ENCODE assay signal across 8 mouse cellular contexts in the genomic region with DNA sequence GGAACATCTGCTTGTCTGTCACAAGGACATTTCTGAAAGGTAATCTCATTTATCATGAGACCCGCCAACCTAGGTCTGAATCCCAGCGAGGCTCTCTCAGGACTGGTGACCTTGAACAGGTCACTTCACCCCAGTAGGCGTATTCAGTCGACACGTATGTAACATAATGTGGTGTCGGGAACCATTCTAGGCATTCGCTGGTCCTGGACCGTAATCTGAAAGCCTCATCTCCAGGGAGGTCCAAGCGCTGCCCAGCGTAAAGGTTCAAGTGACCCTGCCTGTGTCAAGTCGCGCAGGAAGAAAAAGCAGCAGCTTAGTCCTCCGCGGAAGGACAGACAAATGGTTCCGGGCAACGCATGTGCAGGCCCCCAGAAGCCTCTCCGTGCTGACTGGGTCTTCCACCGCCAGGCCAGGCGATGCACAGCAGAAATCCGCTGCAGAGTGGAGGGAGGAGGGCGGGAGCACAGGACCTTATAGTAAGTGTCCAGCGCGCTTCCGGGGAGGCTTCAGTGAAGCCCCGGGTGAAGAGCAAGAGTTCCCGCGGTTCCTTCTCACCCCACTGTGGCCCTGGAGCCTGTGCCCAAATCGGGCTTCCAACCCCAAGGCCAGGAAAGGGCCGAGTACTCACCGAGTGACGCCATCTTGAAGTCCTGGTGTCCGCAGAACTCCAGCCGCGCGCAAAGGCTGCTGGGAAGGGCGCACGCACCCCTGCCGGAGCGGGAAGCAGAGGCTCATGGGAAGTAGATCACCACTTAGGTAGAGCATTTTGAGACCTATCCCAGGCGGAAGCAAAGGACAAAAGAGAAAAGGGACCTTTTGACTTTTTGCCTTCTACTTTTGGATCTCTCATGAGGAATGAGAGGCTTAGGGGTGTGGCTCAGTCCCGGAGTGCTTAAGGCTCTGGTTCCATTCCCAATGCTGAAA. TPM values are rescaled to one million over a fixed set of nuclear protein-coding genes. Genes with fewer than 3 reads are reported as not detected.
DNase-seq lines count a peak whose midpoint lies in the region; ATAC-seq and TF ChIP-seq lines count a peak whose summit lies in the region.

No protein-coding gene starts in this region.

- no peaks in the 10 kb centered on the region; the same call in 1 of the 2 replicates for H3K4me1 ChIP-seq in bone marrow, adult 2 months (ENCODE audit: control insufficient read depth, insufficient read depth, low read length)
- peaks cover 9% of the 10 kb centered on the region; the same call in 1 of the 2 replicates for H3K4me1 ChIP-seq in embryonic facial prominence, embryonic 14.5 days (ENCODE audit: control insufficient read depth, insufficient read depth, low read length)
- H3K4me1 ChIP-seq in limb, embryonic 13.5 days = peaks cover 19% of the 10 kb centered on the region
- H3K4me1 ChIP-seq in midbrain, embryonic 15.5 days = peaks cover 24% of the 10 kb centered on the region

- ATAC-seq in embryonic facial prominence, embryonic 14.5 days (ENCODE audit: low read depth) = peak; percentile 95
- ATAC-seq in limb, embryonic 13.5 days (ENCODE audit: low FRiP score, low read depth) = peak; percentile 90
- peak; percentile 88 for ATAC-seq in midbrain, embryonic 15.5 days (replicated peaks)

- peaks cover 46% of the 10 kb centered on the region for H3K36me3 ChIP-seq in embryonic facial prominence, embryonic 14.5 days (ENCODE audit: control insufficient read depth, insufficient read depth, low read length)
- peaks cover 52% of the 10 kb centered on the region for H3K36me3 ChIP-seq in limb, embryonic 13.5 days
- H3K36me3 ChIP-seq in midbrain, embryonic 15.5 days (replicated peaks) = peaks cover 27% of the 10 kb centered on the region

- H3K27ac ChIP-seq in bone marrow, adult 2 months (ENCODE audit: control insufficient read depth, insufficient read depth, low read depth, low read length, poor library complexity) = peak overlapping the region; percentile 34
- peak overlapping the region; percentile 76 for H3K27ac ChIP-seq in embryonic facial prominence, embryonic 14.5 days (replicated peaks; ENCODE audit: low read depth, low read length)
- peak overlapping the region; percentile 74 for H3K27ac ChIP-seq in limb, embryonic 13.5 days
- H3K27ac ChIP-seq in midbrain, embryonic 15.5 days = peak overlapping the region; percentile 79

- no peak for TF ChIP-seq CTCF in bone marrow, adult 2 months (IDR thresholded peaks at IDR 0.05; ENCODE audit: control insufficient read depth, insufficient read depth, low read length)

- no peaks in the 10 kb centered on the region for H3K9me3 ChIP-seq in embryonic facial prominence, embryonic 14.5 days (ENCODE audit: control insufficient read depth, low read length)
- no peaks in the 10 kb centered on the region for H3K9me3 ChIP-seq in limb, embryonic 13.5 days
- no peaks in the 10 kb centered on the region for H3K9me3 ChIP-seq in midbrain, embryonic 15.5 days

- H3K4me2 ChIP-seq in embryonic facial prominence, embryonic 14.5 days (ENCODE audit: low read depth, low read length) = peak overlapping the region; percentile 87
- H3K4me2 ChIP-seq in limb, embryonic 13.5 days (replicated peaks) = peak overlapping the region; percentile 83
- H3K4me2 ChIP-seq in midbrain, embryonic 15.5 days = peak overlapping the region; percentile 69

- peak overlapping the region; percentile 96 for H3K9ac ChIP-seq in embryonic facial prominence, embryonic 14.5 days (ENCODE audit: low read depth, low read length)
- H3K9ac ChIP-seq in limb, embryonic 13.5 days = peak overlapping the region; percentile 98
- H3K9ac ChIP-seq in midbrain, embryonic 15.5 days = peak overlapping the region; percentile 85

- under 1% methylated on average over 41 of the region's 41 CpGs for WGBS in bone marrow, adult 2 months
- 1% methylated on average over 39 of the region's 41 CpGs for WGBS in embryonic facial prominence, embryonic 14.5 days
- WGBS in limb, embryonic 13.5 days = under 1% methylated on average over 41 of the region's 41 CpGs
- 1% methylated on average over 41 of the region's 41 CpGs for WGBS in midbrain, embryonic 15.5 days

- peak; percentile 85; the same call in 1 of the 2 replicates for TF ChIP-seq POLR2A in bone marrow, adult 2 months (IDR thresholded peaks at IDR 0.05; ENCODE audit: borderline replicate concordance, control insufficient read depth, low read depth, low read length)

- H3K4me3 ChIP-seq in bone marrow, adult 2 months (replicated peaks; ENCODE audit: control insufficient read depth, low read depth, low read length) = peak overlapping the region; percentile 87
- peak overlapping the region; percentile 82 for H3K4me3 ChIP-seq in embryonic facial prominence, embryonic 14.5 days (ENCODE audit: low read depth, low read length)
- peak overlapping the region; percentile 93 for H3K4me3 ChIP-seq in limb, embryonic 13.5 days
- H3K4me3 ChIP-seq in midbrain, embryonic 15.5 days = peak overlapping the region; percentile 80

- peak; percentile 91 for DNase-seq in A20 (ENCODE audit: low read depth, low spot score)
- peak; percentile 95 for DNase-seq in embryonic facial prominence, embryonic 14.5 days (ENCODE audit: low spot score)
- peak; percentile 93 for DNase-seq in heart, adult 8-10 months (ENCODE audit: low spot score)
- peak; percentile 95 for DNase-seq in kidney, adult 9 months
- peak; percentile 76 to 90 for DNase-seq in spleen, adult 18-20 months

- H3K27me3 ChIP-seq in embryonic facial prominence, embryonic 14.5 days (replicated peaks; ENCODE audit: control insufficient read depth, insufficient read depth, low read length) = no peaks in the 10 kb centered on the region
- no peaks in the 10 kb centered on the region for H3K27me3 ChIP-seq in limb, embryonic 13.5 days
- no peaks in the 10 kb centered on the region for H3K27me3 ChIP-seq in midbrain, embryonic 15.5 days (replicated peaks)

RNA-seq across cellular contexts. Expression of a gene that starts 0.7 kb away (rescaled TPM):
- polyA plus RNA-seq in bone marrow, adult 2 months (2011; ENCODE audit: insufficient read depth, insufficient read length, low replicate concordance, missing spikeins) = 218 and 277 TPM in 2 replicates
- polyA plus RNA-seq in embryonic facial prominence, embryonic 14.5 days (2014; fragmentation: Nextera tagmentation; extraction: Ambion mirVana) = 511 and 592 TPM in 2 replicates
- 1,000 to 10,000 TPM; 1,197 to 1,936 (median 1,535) TPM for total RNA-seq in heart, adult 8-10 months (2022)
- polyA plus RNA-seq in limb, embryonic 13.5 days (2015; fragmentation: Nextera tagmentation; extraction: Ambion mirVana) = 649 and 683 TPM in 2 replicates
- 604 and 630 TPM in 2 replicates for polyA plus RNA-seq in midbrain, embryonic 15.5 days (2015; fragmentation: Nextera tagmentation; extraction: Ambion mirVana)

RNA-seq across cellular contexts. Expression of a gene that starts 10.5 kb away (rescaled TPM):
- polyA plus RNA-seq in bone marrow, adult 2 months (2011; ENCODE audit: insufficient read depth, insufficient read length, low replicate concordance, missing spikeins) = 7.0 and 12.5 TPM in 2 replicates
- 6.6 and 9.3 TPM in 2 replicates for polyA plus RNA-seq in embryonic facial prominence, embryonic 14.5 days (2014; fragmentation: Nextera tagmentation; extraction: Ambion mirVana)
- 1 to 10 TPM; 5.7 to 8.2 (median 6.5) TPM for total RNA-seq in heart, adult 8-10 months (2022)
- polyA plus RNA-seq in limb, embryonic 13.5 days (2015; fragmentation: Nextera tagmentation; extraction: Ambion mirVana) = 11.0 and 11.3 TPM in 2 replicates
- polyA plus RNA-seq in midbrain, embryonic 15.5 days (2015; fragmentation: Nextera tagmentation; extraction: Ambion mirVana) = 15.7 and 17.0 TPM in 2 replicates

RNA-seq across cellular contexts. Expression of a gene that starts 13.2 kb away (rescaled TPM):
- 3.4 and 5.1 TPM in 2 replicates for polyA plus RNA-seq in bone marrow, adult 2 months (2011; ENCODE audit: insufficient read depth, insufficient read length, low replicate concordance, missing spikeins)
- 13.4 and 14.0 TPM in 2 replicates for polyA plus RNA-seq in embryonic facial prominence, embryonic 14.5 days (2014; fragmentation: Nextera tagmentation; extraction: Ambion mirVana)
- total RNA-seq in heart, adult 8-10 months (2022) = 10 to 100 TPM in 1 of 4 experiments, 1 to 10 TPM in 3; 8.2 to 10.1 (median 9.2) TPM
- polyA plus RNA-seq in limb, embryonic 13.5 days (2015; fragmentation: Nextera tagmentation; extraction: Ambion mirVana) = 16.3 and 17.1 TPM in 2 replicates
- polyA plus RNA-seq in midbrain, embryonic 15.5 days (2015; fragmentation: Nextera tagmentation; extraction: Ambion mirVana) = 16.2 and 17.2 TPM in 2 replicates

RNA-seq across cellular contexts. Expression of a gene that starts 24.1 kb away (rescaled TPM):
- polyA plus RNA-seq in bone marrow, adult 2 months (2011; ENCODE audit: insufficient read depth, insufficient read length, low replicate concordance, missing spikeins) = 28.2 and 46.9 TPM in 2 replicates
- polyA plus RNA-seq in embryonic facial prominence, embryonic 14.5 days (2014; fragmentation: Nextera tagmentation; extraction: Ambion mirVana) = 25.1 and 26.5 TPM in 2 replicates
- 10 to 100 TPM; 10.0 to 12.4 (median 12.0) TPM for total RNA-seq in heart, adult 8-10 months (2022)
- polyA plus RNA-seq in limb, embryonic 13.5 days (2015; fragmentation: Nextera tagmentation; extraction: Ambion mirVana) = 55.6 and 58.1 TPM in 2 replicates
- polyA plus RNA-seq in midbrain, embryonic 15.5 days (2015; fragmentation: Nextera tagmentation; extraction: Ambion mirVana) = 53.6 and 57.7 TPM in 2 replicates

RNA-seq across cellular contexts. Expression of a gene that starts 24.2 kb away (rescaled TPM):
- polyA plus RNA-seq in bone marrow, adult 2 months (2011; ENCODE audit: insufficient read depth, insufficient read length, low replicate concordance, missing spikeins) = 5.2 and 10.9 TPM in 2 replicates
- polyA plus RNA-seq in embryonic facial prominence, embryonic 14.5 days (2014; fragmentation: Nextera tagmentation; extraction: Ambion mirVana) = 13.2 and 14.6 TPM in 2 replicates
- total RNA-seq in heart, adult 8-10 months (2022) = 10 to 100 TPM; 26.0 to 29.3 (median 26.9) TPM
- polyA plus RNA-seq in limb, embryonic 13.5 days (2015; fragmentation: Nextera tagmentation; extraction: Ambion mirVana) = 19.2 and 20.2 TPM in 2 replicates
- 25.0 and 26.5 TPM in 2 replicates for polyA plus RNA-seq in midbrain, embryonic 15.5 days (2015; fragmentation: Nextera tagmentation; extraction: Ambion mirVana)

Comparison
In these comparisons a context has a peak if more than half of its experiments do, and no peak if none do; other contexts are left out.
1. Peak in every context shown above with its lines: DNase-seq, ATAC-seq, H3K4me3 ChIP-seq and H3K27ac ChIP-seq.